Mouse (Mus musculus) brain, embryonic 14.5 days (tissue): ENCODE data around the gene Mtus2. TPM values are rescaled to one million over a fixed set of nuclear protein-coding genes. Genes with fewer than 3 reads are reported as not detected.

Experiments used
- DNase-seq: peaks from one replicate; pipeline ENCODE4 v3.0.0-alpha.2; 2011; ENCODE audit warnings: low read depth
- CTCF ChIP-seq: fragments of 200-500 bp; IDR thresholded peaks from 2 replicates; pipeline ENCODE4 v1.5.1; 2012; ENCODE audit warnings: inconsistent platforms, mild to moderate bottlenecking, moderate library complexity, borderline replicate concordance; ENCODE audit not compliant: insufficient read depth, insufficient read length; ENCODE audit errors: extremely low read depth
- POLR2A ChIP-seq: fragments of 200-500 bp; IDR thresholded peaks from 2 replicates; pipeline ENCODE4 v1.6.1; 2012; ENCODE audit warnings: mild to moderate bottlenecking, inconsistent platforms, borderline replicate concordance; ENCODE audit not compliant: poor library complexity, insufficient read depth, insufficient read length, severe bottlenecking; ENCODE audit errors: extremely low read depth
- polyA plus RNA-seq: library from polyadenylated mRNA; depleted of rRNA; stranded (reverse); fragments of >200 nt; gene quantifications from 2 replicates; pipeline ENCODE4 v1.2.3, GENCODE M21; 2012

Gene Mtus2
- polyA plus RNA-seq, 1 experiment = 28.8 TPM

DNA sequence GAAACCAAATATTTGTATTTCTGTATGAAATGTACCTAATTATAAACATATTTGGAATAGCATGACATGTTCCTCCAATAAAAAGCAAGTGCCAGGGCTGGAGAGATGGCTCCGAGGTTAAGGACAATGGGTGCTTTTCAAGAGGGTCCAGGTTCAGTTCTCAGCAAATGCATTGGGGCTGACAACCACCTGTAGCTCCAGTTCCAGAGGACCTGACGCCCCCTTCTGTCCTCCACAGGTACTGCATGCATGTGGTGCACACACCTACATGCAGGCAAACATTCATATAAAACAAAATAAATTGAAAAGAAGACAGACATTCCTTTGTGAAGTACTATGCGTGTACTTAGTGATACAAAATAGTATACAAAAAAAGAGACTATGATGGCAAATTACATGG, 102.2 kb downstream of the Mtus2 start:
- TF ChIP-seq CTCF (no peak), POLR2A (no peak)
- DNase-seq = no peak

DNA sequence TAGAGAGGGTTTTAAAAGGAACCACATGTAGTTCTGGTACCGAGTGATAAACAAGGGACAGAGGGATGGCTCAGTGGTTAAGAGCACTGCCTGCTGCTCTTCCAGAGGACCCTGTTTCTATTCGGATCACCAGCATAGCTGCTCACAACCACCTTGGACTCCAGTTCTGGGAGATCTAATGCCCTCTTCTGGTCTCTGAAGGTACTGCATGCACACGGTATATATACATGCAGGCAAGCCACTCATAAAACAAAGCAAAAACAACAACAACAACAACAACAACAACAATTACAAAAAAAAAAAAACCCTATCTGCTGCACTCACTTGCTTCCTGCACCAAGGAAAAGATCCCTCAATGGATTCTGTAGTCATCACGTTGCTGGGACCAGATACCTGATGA, 104.7 kb downstream of the Mtus2 start:
- TF ChIP-seq POLR2A (no peak), CTCF (0 out of 2 replicates have a peak, but pooled peaks have one; percentile 8)
- DNase-seq = no peak

DNA sequence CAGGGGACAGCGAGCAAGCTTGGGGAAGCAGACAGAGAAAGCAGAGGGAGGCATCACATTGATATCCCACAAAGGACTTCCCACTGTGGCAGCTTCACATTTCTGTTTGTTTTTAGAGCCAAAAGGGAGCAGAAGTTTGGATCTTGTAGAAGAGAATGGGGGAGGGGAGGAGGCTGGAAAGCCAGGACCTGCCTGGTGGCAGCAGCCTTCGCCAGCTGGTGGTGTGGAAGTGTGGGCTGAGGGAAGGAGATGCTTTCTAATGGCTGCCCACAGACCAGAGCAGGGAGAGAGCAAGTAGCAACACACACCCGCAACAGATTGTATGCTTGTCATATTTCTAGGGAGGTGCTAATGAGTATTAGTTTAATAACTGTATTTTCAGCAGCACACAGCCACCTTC, 106.6 kb downstream of the Mtus2 start:
- TF ChIP-seq POLR2A = no peak
- no peak for TF ChIP-seq CTCF
- DNase-seq = peak; percentile 17

DNA sequence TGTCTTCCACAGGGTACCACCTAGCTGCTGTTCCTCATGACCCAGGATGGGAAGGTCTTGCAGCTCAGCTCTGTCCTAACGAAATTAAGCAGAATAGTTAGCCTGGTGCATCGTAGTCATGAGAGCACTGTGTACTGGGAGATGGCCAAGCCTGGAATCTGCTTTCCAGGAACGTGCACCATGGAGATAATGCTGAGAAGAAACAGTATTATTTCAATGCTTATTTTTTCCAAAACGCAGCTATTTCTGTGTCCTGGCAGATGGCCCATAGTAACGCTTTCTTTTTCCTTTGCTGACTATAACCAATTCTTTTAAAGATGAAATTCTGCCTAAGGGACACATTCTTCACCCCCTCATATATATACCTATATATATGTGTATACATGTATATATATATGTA, 108.1 kb downstream of the Mtus2 start:
- DNase-seq = no peak
- no peak for TF ChIP-seq CTCF
- TF ChIP-seq POLR2A = no peak

DNA sequence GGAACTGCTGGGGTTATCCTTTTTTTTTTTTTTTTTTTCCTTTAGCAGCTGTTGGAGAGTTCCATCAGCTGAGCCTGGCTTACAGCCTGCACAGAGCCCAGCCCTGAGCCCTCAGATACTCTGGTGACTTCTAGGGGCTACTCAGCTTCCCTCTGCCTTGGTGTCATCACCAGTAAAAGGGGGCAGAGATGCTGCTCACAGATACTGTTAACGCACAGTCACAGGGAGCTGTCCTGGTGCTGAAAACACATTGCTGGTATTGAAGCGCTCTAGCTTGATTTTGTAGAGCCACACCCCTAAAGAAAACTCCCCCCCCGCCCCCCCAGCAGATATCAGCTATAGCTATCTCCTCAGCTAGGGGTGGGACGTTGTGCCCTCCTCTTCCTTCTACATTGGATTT, 112.8 kb downstream of the Mtus2 start:
- peak; percentile 31 for DNase-seq
- TF ChIP-seq POLR2A (no peak), CTCF (no peak)

DNA sequence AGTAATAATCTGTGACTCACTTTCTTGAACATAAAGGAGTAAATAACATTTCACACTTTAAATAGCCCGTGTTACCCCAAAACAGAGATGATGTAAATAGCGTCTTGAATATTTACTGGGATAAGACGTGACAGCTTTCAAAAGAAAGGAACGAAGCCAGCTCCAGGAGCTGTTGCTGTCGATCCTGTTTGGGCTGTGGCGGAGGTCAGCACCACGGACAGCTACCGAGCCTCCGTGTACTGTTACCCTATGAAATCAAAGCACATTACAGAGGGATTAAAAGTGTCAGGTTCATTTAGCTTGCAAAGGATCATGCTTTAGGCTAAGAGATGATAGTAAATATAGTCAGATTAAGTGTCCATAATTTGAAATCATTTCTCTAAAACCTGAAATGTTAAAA, 114.7 kb downstream of the Mtus2 start:
- peak; percentile 37 for DNase-seq
- TF ChIP-seq CTCF (no peak), POLR2A (no peak)

DNA sequence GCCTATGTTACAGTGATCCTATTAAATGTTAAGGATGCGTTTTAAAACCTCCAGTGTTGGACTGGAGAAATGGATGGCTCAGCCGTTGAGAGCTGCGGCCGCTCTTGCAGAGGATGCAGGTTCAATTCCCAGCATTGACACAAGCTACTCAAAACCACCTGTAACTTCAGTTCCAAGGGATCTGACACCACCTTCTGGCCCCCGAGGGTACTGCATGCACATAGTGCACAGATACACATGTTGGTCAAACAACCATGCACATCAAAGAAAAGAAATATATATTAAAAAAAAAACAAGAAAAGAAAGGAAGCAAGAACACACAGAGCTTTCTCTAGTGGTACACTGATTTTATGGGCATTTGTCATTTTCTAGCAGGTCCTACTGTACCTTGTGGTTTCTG, 116.3 kb downstream of the Mtus2 start:
- no peak for DNase-seq
- no peak for TF ChIP-seq POLR2A
- peak; percentile 30; the same call in 1 of the 2 replicates for TF ChIP-seq CTCF

DNA sequence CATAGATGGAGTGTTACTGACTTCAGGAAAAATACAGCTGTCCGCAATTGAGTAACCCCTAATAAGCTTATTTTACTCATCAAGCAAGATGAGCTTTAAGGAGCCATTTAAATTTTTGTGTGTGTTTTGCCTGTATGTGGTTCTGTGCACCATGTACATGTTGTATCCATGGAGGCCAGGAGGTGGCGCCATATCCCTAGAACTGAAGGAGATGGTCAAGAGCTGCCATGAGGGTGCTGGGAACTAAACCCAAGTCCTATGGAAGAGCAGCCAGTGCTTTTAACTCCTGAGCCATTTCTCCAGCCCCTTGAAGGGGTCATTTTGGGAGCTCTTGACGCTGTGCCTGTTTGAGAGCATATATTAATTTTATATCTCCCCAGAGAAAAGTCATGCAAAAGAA, 122.6 kb downstream of the Mtus2 start:
- DNase-seq = no peak
- no peak for TF ChIP-seq POLR2A
- peak; percentile 11; the same call in 1 of the 2 replicates for TF ChIP-seq CTCF

DNA sequence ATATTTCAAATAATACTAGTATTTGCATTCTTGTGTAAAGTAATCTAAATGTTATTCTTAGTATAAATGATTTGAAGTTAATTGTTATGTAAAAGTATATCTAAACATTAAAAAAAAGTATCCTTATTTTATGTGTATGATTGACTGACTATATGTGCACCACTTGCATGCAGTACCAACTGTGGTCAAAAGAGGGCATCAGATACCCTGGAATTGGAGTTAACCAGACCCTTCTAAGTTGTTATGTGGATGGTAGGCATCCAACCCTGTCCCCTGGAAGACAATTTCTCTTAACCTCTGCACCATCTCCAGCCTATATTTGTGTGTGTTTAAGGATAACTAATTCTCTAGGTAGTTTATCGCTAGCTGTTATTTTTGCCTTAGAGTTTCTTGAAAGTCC, 126.4 kb downstream of the Mtus2 start:
- TF ChIP-seq POLR2A (no peak), CTCF (peak; percentile 37; the same call in 1 of the 2 replicates)
- DNase-seq = no peak

DNA sequence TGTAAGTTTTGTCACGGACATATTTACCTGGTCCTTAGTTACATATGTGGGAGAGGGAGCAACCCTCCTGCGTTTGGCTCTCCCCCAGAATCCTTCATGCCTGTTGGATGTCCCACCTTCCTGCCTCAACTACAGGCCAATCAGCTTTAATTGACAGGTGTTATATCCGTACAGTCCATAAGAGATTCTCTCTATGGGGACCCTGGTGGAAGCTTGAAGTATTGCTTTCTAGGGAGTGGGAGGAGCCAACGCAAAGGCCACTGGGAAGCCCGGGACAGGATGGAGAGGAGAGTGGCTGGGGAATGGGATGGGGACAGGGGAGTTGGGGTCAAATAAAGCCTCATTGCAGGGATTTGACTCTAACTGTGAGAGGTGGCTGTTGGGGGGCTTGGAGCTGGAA, 127.6 kb downstream of the Mtus2 start:
- no peak for TF ChIP-seq POLR2A
- TF ChIP-seq CTCF = no peak
- DNase-seq = no peak

DNA sequence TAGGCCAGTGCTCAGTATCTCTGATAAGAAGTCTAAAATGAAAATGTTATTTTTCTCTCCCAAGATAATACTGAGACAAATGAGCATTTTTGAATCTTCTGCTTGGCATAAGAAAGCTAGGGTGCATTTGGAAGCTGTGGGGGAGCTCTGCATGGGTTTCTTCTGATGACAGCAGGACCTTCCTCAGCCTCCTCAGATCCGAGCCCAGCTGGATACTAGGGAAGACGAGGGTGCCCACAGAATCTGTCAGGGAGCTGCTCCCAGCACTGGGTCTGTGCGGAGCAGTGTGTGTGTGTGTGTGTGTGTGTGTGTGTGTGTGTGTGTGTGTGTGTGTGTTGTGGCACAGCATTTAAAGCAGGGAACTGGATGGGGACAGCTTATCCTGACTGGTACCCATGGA, 130.7 kb downstream of the Mtus2 start:
- DNase-seq = no peak
- TF ChIP-seq POLR2A = no peak
- TF ChIP-seq CTCF = no peak

DNA sequence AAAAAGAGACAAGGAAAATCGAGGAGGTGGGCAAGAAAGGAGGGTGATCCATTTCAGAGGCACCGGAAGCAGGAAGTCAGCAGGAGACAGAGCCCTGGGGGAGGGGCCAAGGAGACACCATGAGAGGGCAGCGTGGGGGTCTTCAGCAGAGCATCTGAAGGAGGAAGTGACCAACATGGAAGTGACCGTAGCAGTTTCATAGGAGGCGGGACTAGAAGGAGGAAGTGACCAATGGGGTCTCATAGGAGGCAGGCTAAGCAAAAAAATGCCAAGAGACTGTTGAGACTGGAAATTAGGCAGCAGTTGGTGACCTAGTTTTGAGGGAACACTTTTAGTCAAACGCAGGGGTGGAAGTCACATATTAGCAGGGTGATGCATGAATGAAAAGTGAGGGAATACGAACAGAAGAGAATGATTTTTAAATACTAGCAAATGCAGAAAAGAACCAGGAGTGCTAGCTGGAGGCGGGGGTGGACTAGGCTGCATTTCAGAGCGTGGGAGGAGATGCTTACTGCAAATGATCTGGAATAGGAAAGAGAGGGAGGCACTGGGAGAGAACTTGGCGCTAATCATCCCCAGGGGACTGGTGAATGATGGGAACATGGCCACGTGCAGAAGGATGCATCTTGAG, 133.2 kb downstream of the Mtus2 start:
- no peak for DNase-seq
- no peak for TF ChIP-seq CTCF

DNA sequence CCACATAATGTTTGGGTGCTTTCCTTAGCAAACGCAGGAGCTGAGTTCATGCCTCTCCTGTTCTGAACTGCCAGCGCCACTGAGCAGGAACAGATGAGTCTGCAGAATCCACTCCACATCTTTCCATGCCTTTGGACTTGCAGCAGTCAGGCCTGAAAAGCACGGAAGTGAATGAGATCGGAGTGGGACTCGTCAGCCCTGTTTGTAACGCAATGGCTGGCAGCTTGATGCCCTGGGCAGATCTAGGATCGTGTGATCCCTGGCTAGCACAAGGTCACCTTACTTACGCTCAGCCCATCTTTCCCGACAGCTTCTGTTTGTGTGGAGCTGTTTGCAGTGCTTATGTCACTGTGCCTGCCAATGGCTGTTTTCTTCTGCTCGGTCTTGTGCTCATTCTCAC, 137.5 kb downstream of the Mtus2 start:
- TF ChIP-seq CTCF (no peak), POLR2A (no peak)
- DNase-seq = peak; percentile 43

DNA sequence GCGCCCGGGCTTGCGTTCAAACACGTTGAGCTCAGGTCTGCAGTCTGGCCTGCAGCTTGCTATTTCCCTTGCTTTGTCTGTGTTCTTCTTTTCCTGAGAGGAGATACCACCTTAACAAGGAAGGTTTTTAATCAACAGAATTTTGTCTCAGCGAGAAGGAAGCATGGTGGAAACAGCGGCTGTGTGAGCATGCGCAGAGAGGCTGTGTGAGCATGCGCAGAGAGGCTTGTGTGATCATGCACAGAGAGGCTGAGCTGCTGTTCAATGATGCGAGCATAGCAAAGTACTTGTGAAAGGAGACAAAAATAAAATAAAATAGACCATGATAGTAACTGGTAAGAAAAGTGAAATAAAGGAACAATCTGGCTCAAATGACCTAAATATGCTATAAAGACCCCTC, 142.2 kb downstream of the Mtus2 start:
- TF ChIP-seq POLR2A (no peak), CTCF (no peak)
- DNase-seq = no peak
